Mouse (Mus musculus) thymus, adult 18-20 months (tissue): ENCODE data around the gene Apoc4.

ENCODE experiments used
- DNase-seq, 2 experiments: peaks; one replicate each; pipeline ENCODE4 v3.0.0; 2022; ENCODE audit warnings: mixed read lengths in 2 of 2

Apoc4 gene

DNA sequence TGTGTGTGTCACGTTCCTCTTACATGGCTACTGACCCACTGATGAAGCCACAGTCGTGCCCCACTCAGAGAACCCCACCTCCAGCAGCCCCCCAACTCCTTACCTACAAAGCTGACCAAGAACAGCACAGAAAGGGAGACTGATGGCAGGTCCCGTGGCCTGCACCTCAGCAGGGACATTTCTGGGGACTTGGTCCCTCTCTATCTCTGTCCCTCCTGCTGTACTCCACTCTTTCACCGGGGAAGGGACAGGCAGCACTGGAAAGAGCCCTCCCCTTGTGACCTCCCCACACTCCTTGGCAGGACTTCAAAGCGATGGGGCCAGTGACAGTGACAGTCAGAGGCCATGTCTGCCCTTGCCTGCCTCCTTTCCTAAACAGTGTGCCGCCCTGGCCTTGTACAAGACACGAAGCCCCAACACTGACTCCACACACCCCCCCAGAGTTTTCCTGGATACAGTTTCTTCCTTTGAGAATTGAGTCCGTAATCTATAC, at the start of gene Apoc4, which contains the start of gene Gm44805:
TSS of gene Apoc4 (minus strand) at position 278 of the 493 bp plus-strand sequence.
TSS of gene Gm44805 (minus strand) at position 222 of the 493 bp plus-strand sequence.
- no peak for DNase-seq

DNA sequence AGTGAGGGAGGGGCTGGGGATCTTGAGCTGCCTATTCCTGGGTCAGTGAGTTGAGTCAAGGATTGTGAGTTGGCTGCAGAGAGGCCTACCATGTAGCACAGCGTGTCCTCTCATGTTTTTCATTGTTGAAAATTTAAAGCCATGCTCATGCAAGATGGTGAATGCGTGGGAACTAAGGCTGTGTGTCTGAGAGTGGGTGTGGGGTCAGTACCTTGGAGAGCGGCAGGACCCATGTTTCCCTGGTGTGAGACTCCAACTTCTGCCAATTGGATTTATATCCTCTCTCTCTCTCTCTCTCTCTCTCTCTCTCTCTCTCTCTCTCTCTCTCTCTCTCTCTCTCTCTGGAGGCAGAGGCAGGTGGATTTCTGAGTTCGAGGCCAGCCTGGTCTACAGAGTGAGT, 45.3 kb upstream of the Apoc4 start:
- DNase-seq = no peak

DNA sequence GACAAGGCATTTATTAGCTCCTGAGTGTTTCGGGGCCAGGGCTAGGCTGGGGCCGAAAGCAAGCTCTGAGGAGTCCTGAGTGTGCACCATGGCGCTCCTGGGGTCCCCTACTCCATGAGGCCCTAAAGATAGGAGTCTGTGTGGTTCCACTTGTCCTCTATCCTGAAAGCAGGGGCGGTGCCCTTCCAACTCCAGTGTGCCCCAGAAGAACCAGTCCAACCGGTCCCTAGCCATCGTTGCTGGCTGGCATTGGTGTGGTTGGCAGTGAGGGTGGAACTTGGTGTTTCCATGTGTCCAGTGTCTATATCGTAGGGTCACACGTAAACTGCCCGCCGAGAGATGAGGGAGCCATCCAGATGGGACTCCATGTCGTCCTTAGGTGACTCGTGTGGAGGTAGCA, 42.9 kb upstream of the Apoc4 start:
- DNase-seq = no peak

DNA sequence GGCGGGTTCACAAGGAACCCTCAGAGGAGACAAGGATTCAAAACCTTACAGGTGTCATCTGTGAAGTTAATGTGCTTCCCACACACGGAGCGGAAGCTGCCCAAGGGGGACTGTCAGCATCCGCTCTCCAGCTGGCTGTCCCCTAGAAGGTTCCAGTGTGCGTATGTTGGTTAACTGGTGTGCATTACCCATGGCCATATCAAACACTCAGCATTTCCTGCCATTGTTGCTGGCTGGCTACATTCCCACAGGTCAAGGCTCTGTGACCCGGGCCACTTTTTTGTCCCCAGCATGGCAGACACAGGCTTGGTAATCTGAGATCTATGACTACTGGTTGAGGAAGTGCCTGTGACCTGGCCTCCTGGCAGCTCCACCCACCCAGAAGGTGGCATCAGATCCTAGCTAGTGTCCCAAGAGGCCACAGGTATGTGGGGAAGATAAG, 41.5 kb upstream of the Apoc4 start:
- DNase-seq = no peak

DNA sequence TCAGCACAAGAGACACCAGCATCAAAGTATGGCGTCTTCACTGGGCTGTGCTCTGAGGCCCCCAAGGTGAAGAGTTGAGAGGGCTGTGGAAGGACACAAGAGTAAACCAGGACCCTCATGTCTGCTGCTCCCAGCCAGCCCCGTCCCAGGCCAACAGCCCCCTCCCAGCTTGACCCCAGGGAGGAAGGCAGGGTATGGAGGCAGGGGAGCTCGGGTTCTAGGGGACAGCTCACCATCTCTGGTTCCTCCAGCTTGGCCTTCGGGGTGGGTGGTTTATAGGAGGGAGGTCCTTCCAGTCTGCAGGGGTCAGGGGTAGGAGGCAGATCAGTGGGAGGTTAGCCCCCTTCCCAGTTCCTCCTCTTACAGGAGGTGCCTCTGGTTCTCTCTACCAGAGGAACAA, 37.9 kb upstream of the Apoc4 start:
- no peak for DNase-seq

DNA sequence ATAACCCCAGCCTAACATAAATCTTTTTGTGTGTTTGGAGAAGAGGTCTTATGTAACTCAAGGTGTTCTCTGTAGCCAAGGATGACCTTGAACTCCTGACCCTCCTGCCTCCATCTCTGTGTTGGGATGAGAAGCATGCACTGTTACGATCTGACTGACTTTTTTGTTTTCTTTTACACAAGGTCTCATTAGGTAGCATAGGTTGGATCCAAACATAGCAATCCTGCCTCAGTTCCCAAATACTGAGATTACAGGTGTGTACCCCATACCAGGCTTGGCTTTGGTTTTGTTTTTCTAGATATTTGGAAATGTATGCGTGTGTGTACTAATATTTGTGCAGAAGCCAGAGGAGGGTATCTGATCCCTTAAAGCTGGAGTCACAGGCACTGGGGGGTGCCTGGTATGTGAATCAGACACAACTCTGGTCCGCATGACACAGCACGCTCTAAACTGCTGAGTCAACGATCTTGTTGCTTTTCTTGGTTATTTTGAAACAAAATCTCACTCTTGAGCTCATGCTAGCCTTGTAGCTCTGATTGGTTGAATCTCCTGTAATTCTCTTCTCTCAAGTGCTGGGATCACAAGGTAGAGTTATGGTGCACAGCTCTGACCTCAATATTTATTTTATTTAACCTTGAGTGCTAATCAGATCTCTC, 37.1 kb upstream of the Apoc4 start:
- no peak for DNase-seq

DNA sequence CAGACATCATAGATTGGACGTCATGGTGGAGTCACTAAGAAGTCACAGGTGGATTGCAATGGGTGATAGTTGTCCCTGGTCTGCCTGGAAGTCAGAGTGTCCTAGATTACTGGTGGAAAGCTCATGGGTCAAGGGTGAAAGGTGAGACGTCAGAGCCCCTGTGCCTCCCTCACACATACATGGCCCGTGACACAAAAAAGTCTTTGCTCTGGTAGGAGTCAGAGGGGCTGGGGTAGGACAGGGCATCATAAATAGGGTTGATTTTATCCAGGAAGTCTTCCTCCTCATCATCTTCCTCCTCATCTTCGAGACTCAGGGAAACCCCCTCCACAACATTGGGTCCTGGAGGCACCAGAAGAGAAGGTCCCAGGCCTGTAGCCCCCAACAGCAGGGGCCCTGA, 36.1 kb upstream of the Apoc4 start:
- DNase-seq = no peak

DNA sequence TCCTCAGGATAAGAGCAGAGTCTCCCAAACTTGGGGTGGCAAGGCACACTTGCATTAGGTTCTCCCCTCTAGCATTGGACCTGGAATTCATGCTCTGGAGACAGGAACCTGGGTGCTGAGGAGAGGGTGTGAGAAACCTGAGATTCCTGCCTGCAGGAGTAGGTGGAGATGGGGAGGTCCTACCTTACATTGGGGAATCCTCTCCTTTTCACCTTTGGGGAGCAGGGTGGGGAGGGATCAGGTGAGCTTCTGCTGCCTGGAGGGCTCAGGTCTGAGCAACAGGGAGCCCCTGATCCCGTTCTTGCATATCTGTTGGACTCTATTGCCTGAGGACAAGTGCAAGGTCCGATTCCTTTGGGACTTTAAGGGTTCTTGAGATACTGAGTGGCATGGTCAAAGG, 35.5 kb upstream of the Apoc4 start:
- no peak for DNase-seq

DNA sequence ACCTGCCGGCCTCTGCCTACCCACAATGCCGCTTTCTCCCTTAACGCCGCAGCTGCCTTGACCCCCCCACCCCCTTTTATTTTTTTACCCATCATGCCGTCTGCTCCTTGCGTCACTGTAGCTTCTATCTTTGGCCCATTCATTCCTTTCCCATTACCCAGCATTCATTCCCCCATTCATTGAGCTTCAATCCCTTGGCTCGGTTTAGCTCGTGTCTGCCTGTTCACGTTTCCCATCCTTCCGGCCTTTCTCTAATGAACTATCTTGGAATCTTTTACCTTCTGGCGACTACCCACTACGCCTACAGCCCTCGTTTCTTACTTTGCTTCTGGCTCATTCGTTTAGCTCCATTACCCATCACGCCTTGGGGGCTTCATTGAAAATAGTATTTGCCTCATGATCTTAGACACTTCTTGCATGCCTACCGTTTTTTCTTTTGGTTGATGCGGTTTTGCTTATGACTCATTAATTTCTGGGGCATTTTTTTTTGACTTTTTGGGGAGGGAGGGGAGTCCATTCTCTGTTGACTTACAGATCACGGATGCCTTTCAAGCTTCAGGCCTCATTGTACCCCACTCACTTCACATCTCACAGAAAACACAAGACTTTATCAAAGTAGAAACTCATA, 34.9 kb upstream of the Apoc4 start:
- no peak for DNase-seq

DNA sequence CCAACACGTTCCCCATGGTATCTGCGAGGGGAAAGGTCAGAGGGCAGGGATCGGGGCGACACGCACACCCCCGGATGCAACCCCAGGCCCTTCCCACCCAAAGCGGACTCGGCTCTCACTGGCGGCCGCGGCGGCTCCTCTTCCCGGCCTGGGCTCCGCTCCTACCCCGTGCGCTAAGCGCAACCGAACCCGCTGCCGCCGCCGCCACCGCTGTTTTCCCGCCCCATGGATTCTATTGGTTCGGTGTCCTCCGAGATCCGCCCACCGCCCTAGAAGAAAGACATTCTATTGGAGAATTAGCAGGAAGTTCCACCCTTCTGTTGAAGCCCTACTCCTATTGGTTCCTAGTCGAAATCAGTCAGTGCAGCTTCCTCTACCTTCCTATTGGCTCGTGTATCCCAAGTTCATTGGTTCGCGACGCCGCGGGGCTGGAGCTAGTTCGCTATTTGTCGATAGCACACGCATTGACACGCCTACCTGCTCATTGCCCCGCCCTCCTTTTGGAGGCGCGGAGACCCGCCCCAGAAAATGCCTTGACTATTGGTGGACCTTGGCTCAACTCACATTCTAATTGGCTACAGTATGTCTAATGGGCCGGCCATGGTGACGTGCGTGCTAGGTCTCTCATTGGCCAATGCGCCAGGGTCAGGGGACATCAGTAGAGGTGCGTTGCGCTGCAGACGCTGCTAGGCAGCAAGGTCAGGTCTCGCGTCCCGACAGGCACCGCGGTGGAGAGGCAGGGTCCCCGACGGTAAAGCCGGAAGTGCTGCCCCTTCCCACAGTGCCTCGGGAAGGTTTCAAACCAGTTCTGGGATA, 34.2 kb upstream of the Apoc4 start, which contains the start of gene Tomm40:
TSS of gene Tomm40 (minus strand) at position 200 of the 816 bp plus-strand sequence.
- DNase-seq = peak; percentile 98 to 100

DNA sequence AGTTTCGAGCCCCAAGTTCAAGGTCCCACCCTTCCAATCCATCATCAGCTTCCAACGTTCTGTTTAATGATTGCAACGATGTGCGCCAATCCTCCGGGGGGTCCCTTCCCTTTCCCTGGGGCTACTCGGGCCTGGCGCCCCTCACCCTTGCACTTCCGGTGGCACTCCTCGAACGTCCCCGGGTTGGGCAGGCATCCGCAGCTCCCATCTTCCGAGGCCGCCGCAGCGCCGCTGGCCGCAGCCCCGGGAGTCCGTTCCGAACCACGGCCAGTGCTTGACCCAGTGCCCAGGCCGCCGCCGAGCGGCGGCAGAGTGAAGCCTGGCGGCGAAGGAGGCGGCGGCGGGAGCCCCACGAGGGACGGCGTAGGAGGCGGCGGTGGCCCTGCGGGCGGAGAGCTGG, 33.6 kb upstream of the Apoc4 start:
- no peak for DNase-seq

DNA sequence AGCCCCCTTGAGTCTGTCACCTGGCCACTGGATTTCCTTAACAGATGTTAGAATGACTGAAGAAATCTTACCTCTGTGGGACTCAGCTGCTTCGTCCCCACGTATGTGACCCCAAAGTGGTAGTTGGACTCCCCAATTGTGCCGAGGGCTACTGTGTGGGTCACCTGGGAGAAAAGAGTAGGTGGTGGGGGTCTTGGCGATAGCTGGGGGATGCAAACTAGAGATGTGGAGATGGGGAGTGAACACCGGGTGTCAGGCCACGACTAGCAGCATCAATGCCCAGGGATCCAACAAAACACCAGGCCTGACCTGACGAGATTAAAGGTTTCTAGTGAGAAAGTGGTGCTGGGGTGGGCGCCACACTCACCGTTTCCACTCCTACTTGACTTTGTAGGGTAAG, 32.3 kb upstream of the Apoc4 start:
- no peak for DNase-seq

DNA sequence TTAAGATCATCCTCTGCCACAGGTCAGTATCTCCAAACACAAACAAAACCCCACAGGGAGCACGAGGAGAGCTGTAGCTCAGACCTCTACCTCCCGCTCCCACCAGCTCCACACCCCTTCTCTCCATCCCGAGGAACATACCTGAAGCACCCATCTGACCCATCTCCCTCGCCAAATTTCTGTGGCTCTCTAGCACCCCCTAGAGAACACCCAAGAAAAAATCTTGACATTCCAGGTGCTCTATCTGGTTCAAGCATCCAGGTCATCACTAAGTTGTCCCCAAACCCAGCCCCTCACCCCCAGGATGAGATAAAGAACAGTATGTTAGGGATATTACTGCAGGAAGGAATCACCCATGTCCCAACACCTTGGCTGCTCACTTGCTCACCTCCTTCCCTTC, 31.9 kb upstream of the Apoc4 start:
- no peak for DNase-seq

DNA sequence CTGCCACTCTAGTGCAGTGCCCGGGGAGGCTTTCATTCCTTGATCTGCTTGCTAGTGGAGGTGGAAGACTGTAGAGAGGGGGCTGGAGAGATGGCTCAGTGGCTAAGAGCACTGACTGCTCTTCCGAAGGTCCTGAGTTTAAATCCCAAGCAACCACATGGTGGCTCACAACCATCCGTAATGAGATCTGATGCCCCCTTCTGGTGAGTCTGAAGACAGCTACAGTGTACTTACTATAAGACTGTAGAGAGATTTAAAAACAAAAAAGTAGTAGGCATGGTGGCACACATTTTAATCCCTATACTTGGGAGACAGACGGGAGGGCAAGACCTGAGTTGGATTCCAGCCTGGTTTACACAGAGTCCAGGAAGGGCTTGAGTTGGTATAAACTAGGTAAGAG, 31.1 kb upstream of the Apoc4 start:
- no peak for DNase-seq

DNA sequence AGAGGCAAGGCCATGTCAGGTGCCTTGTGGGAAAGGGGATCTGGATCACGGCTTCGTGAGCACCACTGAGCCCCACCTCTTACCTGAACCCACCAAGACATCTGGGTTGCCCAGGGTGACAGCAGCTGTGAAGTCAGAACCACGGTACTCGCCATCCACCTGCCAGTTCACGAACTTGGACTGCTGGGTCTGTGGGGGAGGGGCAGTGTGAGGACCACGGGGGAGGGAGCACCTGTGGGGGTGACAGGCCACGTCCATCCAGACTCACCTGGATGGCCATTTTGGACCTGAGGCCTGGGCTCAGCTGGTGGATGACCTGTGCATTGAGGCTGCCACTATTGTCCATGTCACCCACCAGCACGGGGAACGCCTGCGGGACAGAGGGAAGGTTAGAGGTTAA, 29.4 kb upstream of the Apoc4 start:
- no peak for DNase-seq

DNA sequence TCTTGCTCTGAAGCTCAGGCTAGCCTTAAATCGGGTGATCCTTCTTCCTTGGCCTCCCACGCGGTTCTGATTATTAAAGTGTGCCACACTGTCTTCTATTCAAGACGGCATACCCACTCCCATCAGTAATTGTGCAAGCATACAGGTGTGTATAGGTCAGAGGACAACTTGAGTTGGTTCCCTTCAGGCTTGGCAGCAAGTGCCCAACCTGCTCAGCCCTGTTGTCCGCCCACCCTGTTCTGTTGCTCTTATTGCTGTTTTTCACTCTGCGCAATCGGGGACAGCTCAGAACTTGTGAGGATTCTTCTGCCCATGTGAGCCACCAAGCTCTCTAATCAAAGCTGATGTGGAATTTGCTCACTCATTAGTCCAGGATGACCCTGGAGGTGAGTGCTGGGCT, 24.0 kb upstream of the Apoc4 start:
- DNase-seq = no peak

DNA sequence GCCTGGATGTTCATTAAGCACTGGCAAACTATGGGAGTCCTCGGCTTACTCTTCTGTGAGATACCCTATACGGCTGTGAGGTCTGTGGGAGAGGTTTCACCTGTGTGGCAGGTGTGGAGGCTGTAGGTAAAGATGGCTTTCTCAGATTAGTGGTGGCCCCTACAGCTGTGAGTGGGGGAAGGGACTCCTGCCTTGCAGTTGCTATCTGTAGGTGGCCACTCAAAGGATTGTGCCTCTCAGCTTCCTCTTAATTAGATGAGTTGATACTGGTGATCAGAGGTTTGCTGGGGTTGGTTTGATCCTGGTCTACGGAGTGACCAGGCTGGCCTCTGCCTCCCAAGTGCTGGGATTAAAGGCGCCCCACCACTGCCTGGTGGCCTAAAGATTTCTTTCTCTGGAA, 23.2 kb upstream of the Apoc4 start:
- DNase-seq = no peak

DNA sequence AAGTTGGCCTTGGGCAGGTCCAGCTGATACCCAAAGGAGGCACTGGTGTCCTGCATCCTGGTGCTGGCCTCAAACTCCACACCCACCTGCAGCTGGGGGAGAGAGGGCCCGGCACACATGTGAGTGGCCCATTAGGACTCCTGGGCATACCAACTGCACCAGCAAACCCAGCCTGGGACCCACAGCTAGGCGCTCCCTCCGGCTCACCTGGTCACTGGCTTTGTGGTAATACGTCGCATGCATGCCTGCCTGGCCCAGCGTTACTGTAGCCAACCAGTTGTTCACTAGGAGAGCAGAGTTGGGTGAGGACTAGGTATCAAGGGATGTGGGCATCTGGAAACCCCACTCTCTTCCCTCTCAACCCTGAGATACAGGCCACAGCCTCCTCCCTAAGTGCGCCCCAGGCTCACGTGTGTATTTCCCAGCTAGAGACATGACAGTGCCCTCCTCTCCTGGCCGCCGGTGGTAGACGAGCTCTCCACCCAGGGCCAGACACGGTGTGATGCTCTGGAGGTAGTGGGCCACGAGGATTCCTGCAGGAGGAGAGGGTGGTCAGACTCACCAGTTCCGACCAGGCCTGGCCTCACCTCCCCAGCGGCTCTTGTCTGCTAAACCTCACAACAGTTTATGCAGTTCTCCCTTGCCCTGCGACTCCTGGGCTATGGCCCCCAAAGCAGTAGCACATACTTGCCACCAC, 21.7 kb upstream of the Apoc4 start:
- no peak for DNase-seq

DNA sequence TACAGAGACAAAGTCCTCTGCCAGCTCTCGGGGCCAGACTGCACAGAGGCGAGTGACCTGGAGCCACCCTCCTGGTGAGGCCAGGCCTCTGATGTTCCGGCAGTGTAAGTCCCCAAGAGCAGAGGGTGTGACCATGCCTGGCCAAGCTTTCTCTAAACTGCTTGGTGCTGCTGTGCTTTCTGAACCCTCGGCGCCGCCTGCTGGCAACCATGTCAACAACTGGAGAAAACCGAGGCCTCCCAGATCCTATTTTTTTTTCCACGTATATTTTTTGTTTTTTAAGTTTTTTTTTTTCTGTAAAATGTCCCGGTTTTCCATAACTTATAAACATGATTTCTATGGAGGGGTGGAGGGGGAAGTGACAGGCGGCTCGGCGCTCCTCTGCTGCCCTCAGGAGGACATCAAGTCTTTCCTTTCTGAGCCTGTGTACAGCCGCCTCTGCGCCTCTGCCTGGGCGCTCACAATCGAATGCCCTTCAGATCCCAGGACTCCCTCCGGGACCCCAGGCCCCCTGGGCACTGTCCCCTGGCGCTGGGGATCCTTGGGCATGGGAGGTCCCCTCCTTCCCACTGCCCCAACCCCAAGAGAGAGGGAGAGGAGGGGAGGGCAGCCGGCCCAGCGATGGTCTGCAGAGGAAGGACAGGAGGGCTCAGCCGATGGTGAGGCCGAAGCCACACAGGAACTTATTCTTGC, 19.9 kb upstream of the Apoc4 start:
- DNase-seq = no peak

DNA sequence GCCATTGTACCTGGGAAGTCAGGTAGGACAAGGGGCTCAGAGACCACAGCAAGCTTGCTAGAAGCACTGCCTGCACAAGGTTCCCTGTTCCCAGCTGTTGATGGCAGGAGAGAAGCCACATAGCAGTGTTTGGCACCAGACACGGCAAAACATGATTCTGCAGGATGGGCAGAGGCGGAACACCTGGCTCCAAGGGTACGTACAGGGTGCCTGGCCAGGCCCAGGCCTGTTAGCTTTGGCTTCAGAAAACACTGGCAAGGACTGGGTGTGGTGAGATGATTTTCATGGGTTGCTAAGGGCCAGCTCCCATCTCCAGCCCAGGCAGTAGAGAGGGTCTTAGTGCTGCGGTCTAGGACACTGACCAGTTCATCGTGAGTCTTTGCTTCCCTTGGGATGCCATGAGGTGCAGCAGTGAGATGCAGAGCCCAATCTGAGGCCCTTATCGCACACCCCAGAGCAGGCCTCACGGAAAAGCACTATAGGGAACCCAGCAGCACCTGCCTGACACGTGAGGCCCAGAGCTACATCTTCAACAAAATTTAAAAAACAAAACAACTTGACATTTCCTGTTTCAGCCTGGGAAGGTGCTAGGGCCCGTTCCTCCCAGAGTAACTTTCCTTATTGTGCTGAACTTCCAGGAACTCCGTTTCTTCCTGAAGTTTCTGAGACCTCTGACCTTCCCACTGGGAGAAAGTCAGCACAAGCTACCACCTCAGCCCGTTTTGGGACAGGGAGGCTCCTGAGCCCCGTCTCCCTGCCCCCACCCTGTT, 19.2 kb upstream of the Apoc4 start:
- DNase-seq = no peak

DNA sequence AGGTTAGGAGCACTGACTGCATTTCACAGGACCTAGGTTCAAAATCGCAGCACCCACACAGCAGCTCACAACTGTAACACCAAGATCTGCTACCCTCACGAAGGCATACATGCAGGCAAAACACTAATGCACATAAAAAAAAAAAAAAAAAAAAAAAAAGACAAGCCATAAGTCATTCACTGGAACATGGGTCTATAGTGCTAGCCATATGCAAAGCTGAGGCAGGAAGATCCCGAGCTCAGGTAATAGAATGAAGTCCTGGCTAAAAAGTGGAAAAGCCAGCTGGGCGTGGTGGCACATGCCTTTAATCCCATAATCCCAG, 18.5 kb upstream of the Apoc4 start:
- DNase-seq = no peak
